23 mouse cellular contexts compared by ENCODE assay signal in genomic region chr6:8556849-8557571, GRCm38 (mm10). TPM values are rescaled to one million over a fixed set of nuclear protein-coding genes. Genes with fewer than 3 reads are reported as not detected.
DNase-seq lines count a peak whose midpoint lies in the region; ATAC-seq and TF ChIP-seq lines count a peak whose summit lies in the region.
"Had no signal": no experiment of that assay in that cellular context is flagged by ENCODE, and none has a peak within 500 bp of the region (broad histone marks: within the 10 kb centered on the region; RNA-seq: fewer than 3 reads in every experiment).

No protein-coding gene starts in this region.

- H3K4me3 ChIP-seq in forebrain, embryonic 16.5 days (replicated peaks; ENCODE audit: low read length) = no peak overlapping the region
- no peak overlapping the region for H3K4me3 ChIP-seq in forebrain, embryonic 12.5 days (replicated peaks)
- H3K4me3 ChIP-seq: embryonic facial prominence, embryonic 15.5 days; erythroblast, embryonic 14.5 days; heart, embryonic 10.5 days; hindbrain, embryonic 12.5 days; intestine, embryonic 15.5 days had no signal

- ATAC-seq in forebrain, embryonic 16.5 days = peak; percentile 61
- no peak for ATAC-seq in forebrain, embryonic 12.5 days (ENCODE audit: low FRiP score)
- ATAC-seq: hindbrain, embryonic 16.5 days; intestine, embryonic 15.5 days had no signal

- peaks cover 3% of the 10 kb centered on the region for H3K36me3 ChIP-seq in forebrain, embryonic 16.5 days (ENCODE audit: control insufficient read depth, insufficient read depth)
- H3K36me3 ChIP-seq in forebrain, embryonic 12.5 days (replicated peaks) = peaks cover 3% of the 10 kb centered on the region
- H3K36me3 ChIP-seq: embryonic facial prominence, embryonic 15.5 days; hindbrain, embryonic 12.5 days; intestine, embryonic 15.5 days had no signal

- H3K9ac ChIP-seq in forebrain, embryonic 16.5 days (replicated peaks; ENCODE audit: low read depth, low read length) = no peak overlapping the region
- H3K9ac ChIP-seq in forebrain, embryonic 12.5 days = no peak overlapping the region
- H3K9ac ChIP-seq: embryonic facial prominence, embryonic 15.5 days; hindbrain, embryonic 12.5 days; intestine, embryonic 15.5 days had no signal

- DNase-seq in CD4-positive, CD25-positive, alpha-beta regulatory T cell, adult 2 months (ENCODE audit: low read depth, low spot score) = peak; percentile 39
- DNase-seq in brain, embryonic 14.5 days (ENCODE audit: low read depth) = peak; percentile 43
- no peak for DNase-seq in frontal cortex, postnatal 10 days (ENCODE audit: low spot score in 2 of 2)
- DNase-seq in MN1 (ENCODE audit: low spot score) = no peak
- DNase-seq: adrenal gland, adult 8-10 months; adrenal gland, postnatal 36 days; cerebellum, adult 11 months; cerebellum, adult 8-10 months; cerebellum, postnatal 14 days; embryo, embryonic 11 days; gastrocnemius, postnatal 36 days; heart, adult 11 months; heart, postnatal 10 days; heart, postnatal 4 days; kidney, adult 2 months had no signal

- H3K27ac ChIP-seq in forebrain, embryonic 16.5 days (ENCODE audit: low read length) = no peak overlapping the region
- H3K27ac ChIP-seq in forebrain, embryonic 12.5 days = no peak overlapping the region
- H3K27ac ChIP-seq: embryonic facial prominence, embryonic 15.5 days; heart, embryonic 10.5 days; hindbrain, embryonic 12.5 days; intestine, embryonic 15.5 days had no signal

- H3K4me1 ChIP-seq in forebrain, embryonic 16.5 days (replicated peaks; ENCODE audit: control insufficient read depth, insufficient read depth, low read length) = no peaks in the 10 kb centered on the region
- H3K4me1 ChIP-seq in forebrain, embryonic 12.5 days = no peaks in the 10 kb centered on the region
- H3K4me1 ChIP-seq: embryonic facial prominence, embryonic 15.5 days; heart, embryonic 10.5 days; hindbrain, embryonic 12.5 days; intestine, embryonic 15.5 days had no signal

- 66% methylated on average over 5 of the region's 5 CpGs for WGBS in forebrain, embryonic 16.5 days
- 80% methylated on average over 5 of the region's 5 CpGs for WGBS in forebrain, embryonic 12.5 days

- no peaks in the 10 kb centered on the region for H3K27me3 ChIP-seq in forebrain, embryonic 16.5 days (replicated peaks; ENCODE audit: control insufficient read depth, insufficient read depth, low read length)
- H3K27me3 ChIP-seq in forebrain, embryonic 12.5 days = no peaks in the 10 kb centered on the region
- H3K27me3 ChIP-seq: embryonic facial prominence, embryonic 15.5 days; hindbrain, embryonic 12.5 days; intestine, embryonic 15.5 days had no signal

- H3K9me3 ChIP-seq in forebrain, embryonic 16.5 days (ENCODE audit: control insufficient read depth, low read length) = no peaks in the 10 kb centered on the region
- no peaks in the 10 kb centered on the region for H3K9me3 ChIP-seq in forebrain, embryonic 12.5 days
- H3K9me3 ChIP-seq: embryonic facial prominence, embryonic 15.5 days; heart, embryonic 10.5 days; hindbrain, embryonic 12.5 days; intestine, embryonic 15.5 days had no signal

- no peak for TF ChIP-seq CTCF in brain, embryonic 14.5 days (IDR thresholded peaks at IDR 0.05; ENCODE audit: borderline replicate concordance, extremely low read depth, insufficient read depth, insufficient read length)

- TF ChIP-seq POLR2A in brain, embryonic 14.5 days (IDR thresholded peaks at IDR 0.05; ENCODE audit: borderline replicate concordance, extremely low read depth, insufficient read depth, insufficient read length, poor library complexity, severe bottlenecking) = no peak

- H3K4me2 ChIP-seq in forebrain, embryonic 16.5 days (ENCODE audit: low read length) = no peak overlapping the region
- H3K4me2 ChIP-seq in forebrain, embryonic 12.5 days = no peak overlapping the region
- H3K4me2 ChIP-seq: embryonic facial prominence, embryonic 15.5 days; hindbrain, embryonic 12.5 days; intestine, embryonic 15.5 days had no signal

RNA-seq across cellular contexts. Expression of gene Glcci1, which starts 47.6 kb away (rescaled TPM):
- polyA plus RNA-seq in forebrain, embryonic 16.5 days (2015; fragmentation: Nextera tagmentation; extraction: Ambion mirVana) = 12.2 and 16.2 TPM in 2 replicates
- polyA plus RNA-seq in forebrain, embryonic 12.5 days (2016; fragmentation: Nextera tagmentation; extraction: Ambion mirVana) = 18.8 and 22.0 TPM in 2 replicates
- polyA plus RNA-seq in brain, embryonic 14.5 days (2012; rRNA removed) = 16.5 and 19.0 TPM in 2 replicates

Comparison
In these comparisons a context has a peak if more than half of its experiments do, and no peak if none do; other contexts are left out.
1. DNase-seq: peak in CD4-positive, CD25-positive, alpha-beta regulatory T cell, adult 2 months (single experiment) and brain, embryonic 14.5 days (single experiment); none in frontal cortex, postnatal 10 days (0 of 2) and MN1 (single experiment).